Mouse (Mus musculus): ENCODE measurements around the gene Topbp1.

DNA sequence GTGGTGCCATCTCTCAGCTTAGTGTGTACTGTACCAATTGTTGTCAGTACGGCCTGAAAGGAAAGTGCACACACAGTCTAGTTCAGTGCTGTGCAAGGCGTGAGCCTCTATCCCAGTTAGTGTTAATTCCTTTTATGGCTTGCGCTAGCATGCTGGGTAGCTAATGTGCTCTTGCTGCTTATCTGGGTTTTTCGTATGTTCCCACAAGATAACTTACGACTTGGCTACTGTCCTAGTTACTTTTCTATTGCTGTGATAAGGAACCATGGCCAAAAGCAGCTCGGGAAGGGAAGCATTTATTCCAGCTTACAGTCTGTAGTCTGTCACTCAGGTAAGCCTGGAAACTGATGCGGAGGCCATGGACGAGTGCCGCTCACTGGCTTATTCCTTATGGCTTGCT, 21.4 kb downstream of the Topbp1 start:
- no peak for TF ChIP-seq GATA1 (IDR thresholded peaks at IDR 0.05; ENCODE audit: borderline replicate concordance, low read length)
- TF ChIP-seq FLI1 (IDR thresholded peaks at IDR 0.05; ENCODE audit: low read length): no peak

All from megakaryocyte, embryonic 14.5 days (primary cell).